Mouse (Mus musculus) G1E (cell line): ENCODE data around the gene Rufy3.

Experiments
- CTCF ChIP-seq: IDR thresholded peaks from 2 replicates; pipeline ENCODE4 v1.5.1; 2012; ENCODE audit warnings: low read depth, low read length, inconsistent platforms, mixed read lengths
- GATA2 ChIP-seq: IDR thresholded peaks from 2 replicates; pipeline ENCODE4 v1.6.1; 2012; ENCODE audit warnings: low read depth, low read length, inconsistent platforms, borderline replicate concordance

- no peak for TF ChIP-seq GATA2
- no peak for TF ChIP-seq CTCF
These were observed 66.7 kb downstream of the Rufy3 start for GRCm38 (mm10) chr5:88631545-88631944.
